Mouse (Mus musculus): ENCODE measurements around the gene Wdr53. TPM values are rescaled to one million over a fixed set of nuclear protein-coding genes. Genes with fewer than 3 reads are reported as not detected.
"Not testable (repeated sequence)": the region's sequence is repeated elsewhere in the genome, so short reads cannot be mapped to it uniquely, and the experiment has no call there.

The Wdr53 gene
- polyA plus RNA-seq, 2 experiments, result 13.7 to 17.8 TPM

GRCm38 (mm10) chr16:32214156-32214555 is 32.9 kb upstream of the Wdr53 start:
- Histone ChIP-seq H3K36me3 (ENCODE audit: control insufficient read depth, insufficient read depth, low read length) (no peaks in the 10 kb centered on the region), H3K27ac (replicated peaks; ENCODE audit: low read depth, low read length) (no peak overlapping the region), H3K4me3 (replicated peaks; ENCODE audit: low read length) (no peak overlapping the region), H3K9ac (ENCODE audit: low read depth, low read length, severe bottlenecking) (no peak overlapping the region), H3K4me1 (ENCODE audit: control insufficient read depth, insufficient read depth, low read length) (no peaks in the 10 kb centered on the region), H3K27me3 (ENCODE audit: control insufficient read depth, insufficient read depth, low read length) (no peaks in the 10 kb centered on the region), H3K9me3 (ENCODE audit: control insufficient read depth, low read length) (no peaks in the 10 kb centered on the region), H3K4me2 (replicated peaks; ENCODE audit: low read depth, low read length, severe bottlenecking) (no peak overlapping the region)
- TF ChIP-seq POLR2A (IDR thresholded peaks at IDR 0.05; ENCODE audit: borderline replicate concordance, extremely low read depth, insufficient read depth, insufficient read length), result no peak
- no peak for DNase-seq (ENCODE audit: low spot score)
- no peak for ATAC-seq (ENCODE audit: low FRiP score, low read depth)

GRCm38 (mm10) chr16:32214804-32215576 is 32.0 kb upstream of the Wdr53 start:
- H3K9ac ChIP-seq (ENCODE audit: low read depth, low read length, severe bottlenecking), result no peak overlapping the region
- no peaks in the 10 kb centered on the region for H3K27me3 ChIP-seq (ENCODE audit: control insufficient read depth, insufficient read depth, low read length)
- no peaks in the 10 kb centered on the region for H3K4me1 ChIP-seq (ENCODE audit: control insufficient read depth, insufficient read depth, low read length)
- H3K9me3 ChIP-seq (ENCODE audit: control insufficient read depth, low read length), result no peaks in the 10 kb centered on the region
- ATAC-seq (ENCODE audit: low FRiP score, low read depth) (no peak), DNase-seq (ENCODE audit: low spot score) (no peak)
- 74% methylated on average over 17 of the region's 17 CpGs for whole genome bisulfite sequencing
- H3K36me3 ChIP-seq (ENCODE audit: control insufficient read depth, insufficient read depth, low read length), result no peaks in the 10 kb centered on the region
- no peak overlapping the region for H3K4me3 ChIP-seq (replicated peaks; ENCODE audit: low read length)
- no peak overlapping the region for H3K4me2 ChIP-seq (replicated peaks; ENCODE audit: low read depth, low read length, severe bottlenecking)
- H3K27ac ChIP-seq (replicated peaks; ENCODE audit: low read depth, low read length), result no peak overlapping the region
- no peak for TF ChIP-seq POLR2A (IDR thresholded peaks at IDR 0.05; ENCODE audit: borderline replicate concordance, extremely low read depth, insufficient read depth, insufficient read length)

DNA sequence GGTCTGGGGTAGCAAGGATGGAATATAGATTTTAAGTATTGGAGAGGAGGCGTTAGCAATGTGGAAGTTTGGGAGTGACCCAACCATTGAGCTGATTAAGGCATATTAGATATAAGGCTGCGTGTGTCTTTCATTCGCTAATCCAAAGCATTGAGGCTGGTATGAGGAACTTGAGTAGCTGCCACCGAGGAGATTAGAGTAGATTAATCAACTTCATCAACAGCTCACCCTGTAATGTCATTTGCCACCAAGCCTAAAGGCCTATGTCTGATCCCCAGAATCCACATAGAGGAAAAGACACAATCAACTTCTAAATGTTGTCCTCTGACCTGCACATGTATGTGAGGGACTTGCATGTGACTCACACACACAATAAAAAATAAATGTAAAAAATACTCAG is 25.2 kb upstream of the Wdr53 start:
- no peak for ATAC-seq (ENCODE audit: low FRiP score, low read depth)
- no peak for DNase-seq (ENCODE audit: low spot score)
- no peak overlapping the region for H3K9ac ChIP-seq (ENCODE audit: low read depth, low read length, severe bottlenecking)
- no peaks in the 10 kb centered on the region for H3K36me3 ChIP-seq (ENCODE audit: control insufficient read depth, insufficient read depth, low read length)
- H3K9me3 ChIP-seq (ENCODE audit: control insufficient read depth, low read length), result no peaks in the 10 kb centered on the region
- no peak overlapping the region for H3K27ac ChIP-seq (replicated peaks; ENCODE audit: low read depth, low read length)
- no peak overlapping the region for H3K4me3 ChIP-seq (replicated peaks; ENCODE audit: low read length)
- H3K4me2 ChIP-seq (replicated peaks; ENCODE audit: low read depth, low read length, severe bottlenecking), result no peak overlapping the region
- H3K27me3 ChIP-seq (ENCODE audit: control insufficient read depth, insufficient read depth, low read length), result no peaks in the 10 kb centered on the region
- 77% methylated on average over 4 of the region's 4 CpGs for WGBS
- no peaks in the 10 kb centered on the region for H3K4me1 ChIP-seq (ENCODE audit: control insufficient read depth, insufficient read depth, low read length)
- TF ChIP-seq POLR2A (IDR thresholded peaks at IDR 0.05; ENCODE audit: borderline replicate concordance, extremely low read depth, insufficient read depth, insufficient read length), result no peak

DNA sequence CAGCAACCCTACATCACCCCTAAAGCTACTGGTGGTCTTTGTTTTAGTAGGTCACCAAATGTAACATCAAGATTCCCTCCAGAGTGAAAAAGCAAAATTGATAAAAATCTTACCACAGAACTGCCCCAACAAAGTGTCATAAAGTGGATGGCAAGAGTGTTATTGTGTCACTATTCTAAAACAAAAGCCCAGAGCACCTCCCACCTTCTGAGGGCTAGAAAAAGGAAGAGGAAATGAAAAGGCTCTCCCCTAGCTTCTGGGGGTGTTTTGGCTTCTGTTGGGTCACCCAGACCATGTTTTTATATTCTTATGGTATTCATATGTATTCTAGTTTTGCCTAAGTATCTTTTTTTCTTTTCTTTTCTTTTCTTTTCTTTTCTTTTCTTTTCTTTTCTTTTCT is 24.6 kb upstream of the Wdr53 start:
- Histone ChIP-seq H3K4me1 (ENCODE audit: control insufficient read depth, insufficient read depth, low read length) (no peaks in the 10 kb centered on the region), H3K4me2 (replicated peaks; ENCODE audit: low read depth, low read length, severe bottlenecking) (no peak overlapping the region), H3K27ac (replicated peaks; ENCODE audit: low read depth, low read length) (no peak overlapping the region), H3K9ac (ENCODE audit: low read depth, low read length, severe bottlenecking) (no peak overlapping the region), H3K9me3 (ENCODE audit: control insufficient read depth, low read length) (no peaks in the 10 kb centered on the region), H3K36me3 (ENCODE audit: control insufficient read depth, insufficient read depth, low read length) (no peaks in the 10 kb centered on the region), H3K4me3 (replicated peaks; ENCODE audit: low read length) (no peak overlapping the region), H3K27me3 (ENCODE audit: control insufficient read depth, insufficient read depth, low read length) (no peaks in the 10 kb centered on the region)
- ATAC-seq (ENCODE audit: low FRiP score, low read depth) (no peak), DNase-seq (ENCODE audit: low spot score) (no peak)
- TF ChIP-seq POLR2A (IDR thresholded peaks at IDR 0.05; ENCODE audit: borderline replicate concordance, extremely low read depth, insufficient read depth, insufficient read length), result no peak

DNA sequence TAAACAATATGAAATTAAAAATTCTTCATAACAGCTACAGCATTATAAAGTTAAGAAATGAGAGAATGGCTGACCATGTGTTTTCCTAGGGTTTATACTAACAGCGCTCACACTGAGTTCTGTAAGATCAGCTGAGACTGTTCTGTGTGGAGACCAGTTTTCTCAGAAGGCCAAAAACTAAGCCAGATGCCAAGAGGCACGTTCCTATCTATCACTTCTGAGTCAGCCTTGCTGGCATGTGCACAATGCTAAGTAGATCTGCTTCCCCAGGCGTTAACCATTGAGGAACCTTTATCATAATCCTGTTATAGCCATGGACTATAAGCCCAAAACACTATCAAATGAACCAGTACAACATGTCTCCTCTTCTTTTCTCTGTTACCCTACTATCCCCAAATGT is 15.0 kb upstream of the Wdr53 start:
- not testable (repeated sequence) for H3K27ac ChIP-seq (replicated peaks; ENCODE audit: low read depth, low read length); H3K4me2 ChIP-seq (replicated peaks; ENCODE audit: low read depth, low read length, severe bottlenecking); H3K9ac ChIP-seq (ENCODE audit: low read depth, low read length, severe bottlenecking); H3K4me3 ChIP-seq (replicated peaks; ENCODE audit: low read length); H3K4me1 ChIP-seq (ENCODE audit: control insufficient read depth, insufficient read depth, low read length); H3K27me3 ChIP-seq (ENCODE audit: control insufficient read depth, insufficient read depth, low read length); DNase-seq (ENCODE audit: low spot score); ATAC-seq (ENCODE audit: low FRiP score, low read depth); H3K9me3 ChIP-seq (ENCODE audit: control insufficient read depth, low read length)
- 93% methylated on average over 3 of the region's 3 CpGs for WGBS
- peaks cover 33% of the 10 kb centered on the region for H3K36me3 ChIP-seq (ENCODE audit: control insufficient read depth, insufficient read depth, low read length)

All from limb, embryonic 14.5 days (tissue).